Mouse (Mus musculus) natural killer cell, adult 2 months (primary cell): Measurements from ENCODE around the gene Rab3ip.

Experiments used
- DNase-seq, 2 experiments: peaks; one replicate each; pipeline ENCODE4 v3.0.0; 2022; ENCODE audit warnings: low spot score in 2 of 2

Gene Rab3ip

DNA sequence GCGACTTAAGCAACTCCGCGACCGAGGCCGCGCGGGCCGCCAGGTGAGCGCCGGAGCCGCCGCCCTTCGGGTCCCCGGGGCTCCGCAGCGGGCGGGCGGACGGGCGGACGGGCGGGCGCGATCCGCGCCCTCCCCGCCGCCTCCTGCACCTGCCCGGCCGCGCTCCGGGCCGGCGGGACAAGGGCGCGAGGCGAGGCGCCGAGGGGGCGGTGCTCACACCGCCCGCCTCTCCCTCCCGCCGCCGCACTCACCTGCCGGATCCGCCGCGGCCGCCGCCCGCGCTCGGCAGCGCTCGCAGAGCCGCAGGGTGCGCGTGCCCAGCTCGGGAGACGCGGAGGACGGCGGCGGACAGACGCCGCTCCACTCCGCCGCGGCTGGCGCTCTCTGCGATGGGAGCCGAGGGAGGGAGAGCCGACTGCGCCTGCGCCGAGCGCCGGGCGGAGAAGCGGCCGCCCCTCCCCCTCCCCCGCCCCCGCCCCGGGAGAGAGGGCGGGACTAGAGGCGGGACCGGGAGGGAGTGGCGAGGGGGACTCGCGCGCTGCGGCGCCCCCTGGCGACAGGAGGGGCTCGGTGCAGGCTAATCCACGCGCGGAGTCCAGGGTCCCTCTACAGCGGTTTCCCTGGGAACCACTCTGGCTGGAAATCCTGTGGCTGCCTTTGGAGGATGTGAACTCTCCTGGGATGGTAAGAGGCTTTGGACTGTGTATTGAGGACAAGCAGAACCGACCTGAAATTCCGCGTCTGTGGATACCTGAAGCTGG, at the start of gene Rab3ip:
Rab3ip (minus strand) TSS at position 761 of the 761 bp plus-strand sequence.
- peak; percentile 82 to 89 for DNase-seq

DNA sequence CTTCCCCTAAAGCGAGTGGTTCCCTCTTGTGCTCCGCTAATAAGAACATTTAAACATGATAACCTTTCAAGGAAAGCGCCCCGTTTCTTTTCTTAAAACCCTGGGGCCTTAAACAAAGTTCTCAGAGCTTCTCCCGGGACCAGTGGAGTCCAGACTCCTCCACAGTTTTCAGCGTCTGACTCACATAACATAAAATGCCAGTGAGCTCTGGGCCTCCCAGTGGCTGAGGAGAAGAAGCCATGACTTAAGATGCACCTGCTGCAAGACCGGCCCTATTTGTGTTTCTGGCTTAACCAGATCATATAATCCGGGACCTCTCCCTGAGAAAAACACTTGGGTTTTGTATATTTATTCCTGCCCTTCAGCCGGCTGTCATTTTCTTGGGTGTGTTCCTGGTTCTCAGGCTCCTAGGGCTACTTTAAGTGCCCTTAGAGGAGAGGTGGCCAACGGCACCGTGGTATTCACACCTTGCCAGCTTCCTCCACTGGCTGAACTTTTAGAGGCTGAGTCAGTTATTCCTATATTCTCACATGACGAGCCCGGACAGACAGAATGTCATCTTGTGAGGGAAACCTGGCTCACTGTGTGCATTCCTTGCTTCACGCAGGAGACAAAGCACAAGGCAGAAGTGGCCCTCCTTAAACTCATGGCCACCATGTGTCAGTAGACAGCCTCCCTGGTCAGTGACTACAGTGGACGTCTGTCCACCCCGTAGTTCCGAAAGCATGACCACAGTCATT, 48.3 kb upstream of the Rab3ip start:
- no peak for DNase-seq

DNA sequence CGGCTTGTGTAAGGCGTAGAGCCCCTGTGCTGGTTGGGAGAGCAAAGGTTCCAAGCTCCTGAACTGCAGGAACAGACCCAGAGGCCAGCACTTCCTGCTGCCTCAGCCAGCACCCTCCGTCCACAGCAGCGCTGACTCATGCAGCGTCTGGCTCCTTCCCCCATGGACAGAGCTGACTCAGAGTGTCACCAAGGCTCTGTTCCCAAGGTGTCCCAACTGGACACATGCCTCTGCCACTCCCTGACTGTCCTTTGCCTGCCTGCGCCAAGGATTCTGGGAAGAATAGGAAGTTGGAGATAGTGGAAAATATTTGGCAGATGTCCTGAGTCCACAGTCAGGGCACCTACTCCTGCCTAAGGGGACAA, 45.6 kb upstream of the Rab3ip start:
- DNase-seq: no peak

DNA sequence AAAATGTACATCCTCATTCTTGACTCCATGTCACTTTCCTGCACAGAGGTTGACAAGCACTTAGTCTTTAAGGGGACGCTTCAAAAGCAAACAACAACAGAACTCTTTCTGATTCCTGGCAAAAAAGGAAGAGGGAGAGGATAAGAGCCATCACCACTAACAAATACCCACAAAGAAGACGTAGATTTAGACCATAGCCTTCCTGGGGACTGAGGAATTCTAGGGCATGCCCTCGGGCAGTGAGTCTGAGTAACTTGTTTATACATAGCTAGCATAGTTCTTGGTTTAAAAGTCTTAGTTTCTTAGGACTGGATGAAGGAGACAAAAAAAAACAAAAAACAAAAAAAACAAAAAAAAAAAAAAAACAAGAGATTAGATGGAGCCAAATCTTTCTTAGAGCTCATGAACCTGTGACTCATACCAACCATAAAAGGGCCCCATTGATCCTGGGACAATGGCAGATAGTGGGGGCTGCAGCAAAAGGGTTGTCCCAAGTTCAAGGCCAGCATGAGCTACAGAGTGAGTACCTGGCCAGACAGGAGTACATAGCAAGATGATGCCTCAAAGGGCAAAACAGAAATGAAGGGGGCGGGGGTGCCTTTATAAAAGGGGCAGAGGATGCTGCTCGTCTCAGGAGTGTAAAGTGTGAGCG, 45.1 kb upstream of the Rab3ip start:
- no peak for DNase-seq

DNA sequence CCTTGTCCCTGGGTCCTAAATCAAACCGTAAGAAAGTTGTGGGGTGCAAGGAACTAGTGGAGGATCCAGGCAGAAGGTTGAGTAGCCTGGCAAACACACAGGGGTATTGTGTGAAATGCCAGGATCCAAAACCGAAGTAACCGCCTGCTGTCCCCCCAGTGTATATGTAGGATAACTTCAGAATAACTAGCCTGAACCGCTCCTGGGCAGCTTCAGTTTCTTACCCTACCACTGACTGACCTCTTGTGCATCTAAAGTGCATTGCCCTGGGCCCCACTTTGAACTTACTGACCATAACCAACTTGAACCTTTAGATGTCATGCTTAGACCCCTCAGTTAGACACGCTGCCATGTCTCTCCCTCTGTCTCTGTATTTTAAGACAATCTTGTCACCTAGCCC, 44.6 kb upstream of the Rab3ip start:
- DNase-seq: no peak

DNA sequence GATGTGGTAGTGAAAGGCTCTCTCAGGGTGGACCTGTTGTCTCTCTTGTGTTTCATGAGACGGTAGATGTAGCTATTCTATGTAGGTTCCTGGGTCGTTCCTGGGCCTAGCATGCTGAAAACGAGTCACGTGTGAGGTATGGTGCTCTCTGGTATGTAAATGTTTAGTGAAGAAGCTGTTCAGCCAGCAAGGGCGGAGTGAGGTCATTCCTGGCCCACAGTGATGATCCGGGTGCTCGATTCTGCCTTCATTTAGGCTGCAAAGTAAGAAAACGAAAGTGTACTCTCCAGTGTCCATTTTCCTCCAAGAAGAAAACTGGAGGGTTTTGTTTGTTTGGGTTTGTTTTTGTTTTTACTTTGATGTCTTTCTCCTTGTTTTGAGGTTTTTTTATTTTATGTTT, 43.4 kb upstream of the Rab3ip start:
- no peak for DNase-seq

DNA sequence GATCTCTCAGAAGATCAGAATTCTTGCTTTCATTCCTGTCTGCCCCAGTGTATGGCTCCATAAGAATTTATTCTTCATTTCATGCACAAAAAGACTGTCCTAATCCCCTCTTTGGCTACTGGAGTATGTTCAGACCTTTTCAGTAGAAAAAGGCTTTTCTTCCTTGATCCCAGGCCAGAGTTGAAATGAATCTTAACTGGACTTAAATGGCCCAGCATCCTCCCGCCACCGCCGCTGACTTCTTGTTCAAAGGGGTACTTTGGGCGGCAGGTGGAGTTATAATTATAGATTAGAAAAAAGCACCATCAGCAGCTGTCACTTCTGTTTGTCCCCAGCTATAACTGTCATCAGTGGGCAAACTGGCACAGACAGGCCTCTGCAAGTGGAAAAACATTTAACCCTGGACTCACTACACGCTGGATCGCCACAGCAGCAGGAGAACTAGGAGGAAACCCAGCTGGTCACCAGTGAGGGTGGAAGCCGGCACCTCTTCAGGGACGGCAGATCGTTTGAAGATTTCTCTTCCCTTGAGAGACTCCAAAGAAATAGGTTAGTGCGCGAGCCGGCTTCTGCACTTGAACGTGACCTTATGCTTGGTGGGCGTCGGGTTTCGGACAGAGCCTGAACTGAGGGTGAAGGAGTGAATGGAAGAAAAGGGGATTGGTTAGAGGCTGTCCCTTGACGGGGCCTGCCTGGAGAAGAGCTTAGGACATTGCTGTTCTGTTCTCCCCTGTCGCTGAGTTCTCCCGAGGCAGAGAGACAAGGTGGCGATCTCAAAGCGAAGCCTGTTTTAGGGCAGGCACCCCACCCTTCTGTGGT, 35.9 kb upstream of the Rab3ip start, which contains the start of gene Best3:
Best3 (plus strand) TSS at position 51 of the 819 bp plus-strand sequence.
- no peak for DNase-seq

DNA sequence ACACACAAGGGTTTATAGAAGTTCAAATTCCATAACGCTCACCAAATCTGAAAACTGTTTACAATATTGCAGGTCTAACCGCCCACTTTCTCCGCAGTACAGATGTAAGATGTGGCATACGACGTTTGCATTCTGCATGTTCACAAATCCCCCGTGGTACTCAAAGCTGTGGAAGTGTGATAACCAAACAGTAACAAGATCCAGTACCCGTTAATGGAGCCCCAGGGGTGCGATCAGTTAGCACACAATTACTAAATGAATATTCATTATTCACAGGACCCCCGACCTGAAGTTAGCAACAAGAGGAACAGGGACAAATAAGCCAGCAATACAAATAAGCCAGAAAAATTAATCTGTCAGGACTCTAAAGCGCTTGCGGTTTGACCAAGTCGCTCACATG, 34.3 kb upstream of the Rab3ip start:
- DNase-seq: no peak

DNA sequence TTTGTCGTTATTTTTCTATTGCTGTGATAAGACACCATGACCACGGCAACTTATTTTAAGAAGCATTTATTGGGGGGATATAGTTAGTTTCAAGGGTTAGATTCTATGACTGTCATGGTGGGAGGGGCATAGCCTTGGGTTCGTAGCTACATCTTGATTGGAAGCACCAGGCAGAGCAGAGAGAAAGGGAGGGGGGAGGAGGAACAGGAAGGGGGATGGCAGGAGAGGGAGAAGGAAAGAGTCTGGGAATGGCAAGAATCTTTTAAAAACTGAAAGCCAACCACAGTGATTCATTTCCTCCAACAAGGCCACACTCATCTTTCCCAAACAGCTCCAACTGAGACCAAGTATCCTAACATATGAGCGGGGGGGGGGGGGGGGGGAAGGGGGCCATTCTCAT, 32.0 kb upstream of the Rab3ip start:
- no peak for DNase-seq

DNA sequence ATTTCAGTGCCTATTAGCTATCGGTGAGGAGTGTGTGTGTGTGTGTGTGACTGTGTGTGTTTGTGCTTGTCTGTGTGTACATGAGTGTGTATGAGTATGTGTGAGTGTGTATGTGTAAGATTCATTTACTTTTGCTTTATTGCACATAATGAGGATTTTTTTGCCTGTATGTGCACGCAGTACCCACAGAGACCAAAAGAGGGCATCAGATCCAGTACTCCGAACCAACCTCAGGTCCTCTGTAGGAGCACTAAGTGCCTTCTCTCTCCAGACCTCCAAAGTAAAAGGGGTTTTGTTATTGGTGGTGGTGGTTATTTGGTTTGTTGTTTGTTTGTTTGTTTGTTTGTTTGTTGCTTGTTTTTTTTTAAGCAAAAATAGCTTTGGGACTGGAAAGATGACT, 30.3 kb upstream of the Rab3ip start:
- peak in 1 of 2 experiments; percentile 9 for DNase-seq

DNA sequence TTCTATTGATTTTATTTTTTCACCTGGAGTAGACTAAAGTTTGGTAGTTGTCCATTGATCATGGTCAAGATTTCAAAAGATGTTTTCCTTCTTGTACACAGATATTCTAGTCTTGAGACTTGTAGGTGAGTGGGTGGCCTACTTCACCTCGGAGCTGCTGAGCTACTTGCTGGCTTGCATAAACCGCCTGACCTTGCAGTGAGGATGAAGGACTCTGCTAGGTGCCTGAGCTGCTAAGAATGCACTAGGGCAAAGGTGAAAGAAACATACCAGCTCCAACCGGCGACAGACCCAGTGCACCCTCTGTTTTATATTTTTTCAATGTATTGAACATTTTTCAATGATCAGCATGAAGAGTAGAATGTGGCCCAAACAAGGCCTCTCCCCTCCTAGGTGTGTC, 29.7 kb upstream of the Rab3ip start:
- DNase-seq: no peak

DNA sequence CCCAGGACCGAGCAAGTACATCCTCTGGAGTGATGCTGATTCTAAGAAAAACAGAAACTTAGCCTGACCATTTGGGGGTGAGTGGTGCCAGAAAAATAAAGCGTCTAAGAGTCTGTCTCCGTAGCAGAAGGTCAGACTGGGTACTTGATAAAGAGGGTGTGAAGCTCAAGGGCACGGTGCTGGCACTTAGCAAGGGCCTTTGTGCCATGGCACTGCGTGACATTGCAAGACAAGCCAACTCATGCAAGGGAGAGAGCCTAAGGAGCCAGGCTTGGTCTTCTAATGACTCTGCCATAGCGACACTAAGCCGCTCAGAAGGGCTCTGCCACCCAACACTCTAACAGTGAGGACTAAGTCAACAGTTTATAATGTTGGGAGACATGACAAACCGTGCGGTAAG, 28.3 kb upstream of the Rab3ip start:
- no peak for DNase-seq

DNA sequence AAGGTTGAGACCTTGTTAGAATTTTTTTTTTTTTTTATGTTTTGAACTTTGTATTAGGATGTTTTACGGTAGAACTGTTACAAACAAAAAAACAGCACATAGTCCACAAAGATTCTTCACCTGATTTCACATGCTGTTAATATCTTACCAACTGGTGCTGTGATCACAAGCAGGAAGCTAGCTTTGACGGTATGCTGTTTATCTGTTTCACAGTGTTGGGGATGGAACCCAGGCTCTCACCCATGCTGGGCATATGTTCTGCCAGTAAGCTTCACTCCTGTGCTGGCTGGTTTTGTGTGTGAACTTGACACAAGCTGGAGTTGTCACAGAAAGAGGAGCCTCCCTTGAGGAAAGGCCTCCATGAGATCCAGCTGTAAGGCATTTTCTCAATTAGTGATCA, 27.3 kb upstream of the Rab3ip start:
- no peak for DNase-seq

DNA sequence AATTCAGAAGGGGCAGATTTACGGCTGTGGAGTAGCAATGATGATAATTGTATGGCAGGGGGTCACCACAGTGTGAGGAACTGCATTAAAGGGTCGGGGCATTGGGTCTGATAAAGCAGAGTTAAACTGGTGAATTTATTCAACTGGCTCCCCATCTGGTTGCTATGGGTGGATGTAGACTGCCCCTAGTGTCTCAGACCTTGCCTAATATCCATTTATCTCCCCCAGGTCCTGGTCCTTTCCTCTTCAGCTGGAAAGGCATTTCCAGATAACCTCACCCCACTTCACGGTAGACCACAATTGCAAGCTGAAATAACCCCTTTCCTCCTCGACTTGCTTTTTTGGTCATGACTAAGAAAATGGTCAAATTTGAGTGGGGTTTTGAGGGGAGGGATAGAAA, 26.9 kb upstream of the Rab3ip start:
- DNase-seq: no peak

DNA sequence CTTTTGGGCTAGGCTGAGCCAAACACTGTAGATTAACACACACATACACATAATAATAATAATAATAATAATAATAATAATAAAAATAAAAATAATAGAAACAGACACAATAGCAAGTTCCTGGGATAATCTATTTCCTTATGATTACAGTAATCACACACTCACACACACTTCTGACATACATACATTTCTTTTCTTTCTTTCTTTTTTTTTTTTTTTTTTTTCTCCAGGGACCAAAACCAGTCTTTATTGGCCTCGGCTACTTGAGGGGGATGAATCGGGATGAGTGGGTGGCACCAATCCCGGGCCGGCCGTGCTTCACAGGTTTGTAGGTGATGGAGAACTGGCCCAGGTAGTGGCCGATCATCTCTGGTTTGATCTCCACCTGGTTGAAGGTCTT, 21.9 kb upstream of the Rab3ip start, which contains the start of gene Gm10271:
Gm10271 (minus strand) TSS at position 101 of the 400 bp plus-strand sequence.
- no peak for DNase-seq

DNA sequence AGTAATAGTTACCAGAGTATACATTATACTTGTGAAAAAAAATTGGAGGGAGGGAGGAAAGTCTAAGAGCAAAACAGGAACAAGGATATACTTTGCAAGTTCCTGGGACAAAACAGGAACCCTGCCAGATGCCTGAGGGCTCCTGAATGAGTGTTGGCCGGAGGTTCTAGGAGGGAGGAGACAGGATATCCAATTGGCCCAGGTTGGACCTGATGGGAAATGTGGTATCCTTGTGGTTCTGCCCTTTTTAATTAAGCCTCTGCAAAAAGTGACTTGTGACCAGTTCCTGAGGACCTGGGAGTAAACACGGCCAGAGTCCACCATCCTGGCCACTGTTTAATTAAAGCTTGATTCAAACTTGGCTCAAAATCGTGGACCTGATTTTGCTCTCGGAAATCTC, 18.2 kb upstream of the Rab3ip start:
- no peak for DNase-seq

DNA sequence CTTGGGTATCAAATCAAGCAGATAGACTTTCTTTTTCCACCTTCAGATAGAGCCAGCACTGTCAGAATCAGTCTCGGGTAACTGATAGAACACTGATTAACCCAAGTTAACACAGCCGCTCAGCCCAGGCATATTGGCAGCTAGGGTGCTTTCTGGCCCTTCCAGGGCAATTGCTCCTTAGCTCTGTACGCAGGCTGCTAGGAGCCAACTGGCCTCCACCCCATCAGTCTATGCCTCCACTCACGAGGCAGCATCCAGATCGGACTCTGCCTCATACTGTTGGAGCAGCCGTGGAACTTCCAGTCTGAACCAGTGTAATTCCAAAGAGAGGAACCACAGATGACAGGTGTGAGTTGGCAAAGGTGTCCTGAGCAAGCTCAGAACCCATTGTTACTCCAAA, 15.5 kb upstream of the Rab3ip start:
- DNase-seq: no peak

DNA sequence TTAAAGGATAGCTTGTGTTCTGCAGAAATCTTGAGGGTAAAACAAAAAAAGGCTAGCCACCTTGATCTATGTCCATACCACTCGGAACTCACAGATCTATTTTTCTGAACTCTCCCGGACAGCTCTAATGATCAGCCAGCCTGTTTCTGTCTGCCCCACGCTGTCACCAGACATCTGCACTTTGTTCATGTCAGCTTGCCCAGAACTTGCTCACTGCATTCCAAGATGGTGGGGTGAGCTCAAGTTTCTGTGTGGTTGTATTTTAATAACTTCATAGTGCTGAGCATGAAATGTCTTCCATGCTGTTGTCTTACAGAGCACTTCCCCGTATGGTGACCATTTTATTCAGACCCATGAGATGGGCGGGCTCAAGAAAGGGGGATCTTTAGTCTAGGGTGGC, 14.7 kb upstream of the Rab3ip start:
- no peak for DNase-seq

DNA sequence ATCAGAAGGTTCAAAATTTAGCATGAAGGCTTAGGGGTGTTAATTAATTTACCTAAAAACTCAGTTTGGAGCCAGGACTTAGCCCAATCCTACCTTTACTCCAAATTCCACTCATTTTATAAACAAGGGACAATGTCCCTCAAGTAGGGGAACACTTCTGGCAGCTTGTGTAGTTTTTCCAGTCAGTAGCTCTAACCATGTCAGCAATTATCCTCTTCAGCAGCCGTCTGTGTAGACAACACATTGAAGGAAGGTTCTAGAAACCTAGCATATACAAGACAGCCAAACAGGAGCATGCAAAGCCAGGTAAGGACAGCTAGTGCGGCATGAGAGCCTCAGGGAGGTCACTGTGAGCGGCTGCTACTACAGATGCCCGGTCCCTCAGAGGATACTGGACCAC, 14.0 kb upstream of the Rab3ip start:
- no peak for DNase-seq

DNA sequence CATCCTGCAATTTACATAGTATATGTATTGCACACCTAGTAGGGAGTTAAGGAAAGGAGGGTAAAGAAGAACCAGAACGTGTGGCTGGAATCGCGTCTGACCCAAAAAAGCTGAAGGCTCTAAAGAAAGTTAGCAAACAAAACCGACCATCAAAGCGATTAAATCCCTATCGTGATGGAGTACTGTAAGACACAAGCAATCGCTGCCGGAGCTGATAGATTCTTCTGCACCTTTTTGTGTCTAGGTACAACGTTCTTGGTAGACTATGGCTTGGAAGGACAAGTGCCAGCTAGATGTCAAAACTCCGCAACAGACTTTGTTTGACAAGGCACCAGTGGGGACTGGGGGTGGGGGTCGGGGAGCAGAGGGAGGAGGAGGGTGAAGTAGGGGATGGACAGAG, 13.5 kb upstream of the Rab3ip start:
- DNase-seq: no peak

DNA sequence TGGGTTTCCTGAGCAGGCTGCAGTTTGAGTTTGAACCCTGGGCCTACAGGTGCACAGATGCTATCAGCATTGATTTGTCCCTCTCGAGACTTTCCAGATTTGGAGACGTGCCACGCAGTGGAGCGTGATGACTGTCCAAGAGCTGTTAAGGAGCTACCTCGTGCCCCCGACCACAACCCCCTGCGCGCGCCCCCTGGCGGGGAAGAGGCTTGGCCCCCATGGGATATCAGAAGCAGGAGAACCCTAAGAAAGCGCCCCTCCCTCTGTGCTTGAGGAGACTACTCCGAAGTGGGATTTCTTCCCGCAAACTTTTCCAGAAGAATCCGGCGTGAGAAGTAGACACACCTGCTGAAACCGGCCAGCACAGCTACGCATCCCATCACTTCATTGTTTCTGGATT, 12.2 kb upstream of the Rab3ip start:
- no peak for DNase-seq

DNA sequence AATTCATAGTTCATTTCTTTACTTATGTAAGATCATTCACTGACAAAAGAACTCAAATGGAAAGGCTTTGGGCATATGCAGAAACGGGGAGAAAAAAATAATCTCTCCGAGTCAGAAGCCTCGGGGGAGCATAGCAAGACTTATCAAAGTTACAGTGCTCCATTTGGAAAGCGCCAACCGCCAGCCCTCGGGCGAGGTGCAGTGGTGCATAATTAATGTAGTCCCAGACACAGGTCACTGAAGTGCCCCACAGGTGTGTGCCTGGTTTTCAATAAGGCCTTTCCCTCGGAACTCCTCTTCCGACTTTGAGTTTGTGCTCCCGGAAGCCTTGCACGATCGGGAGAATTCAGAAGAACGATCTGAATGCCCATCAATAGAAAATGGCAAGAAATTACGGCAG, 11.6 kb upstream of the Rab3ip start:
- no peak for DNase-seq
